Mouse (Mus musculus) kidney, adult 2 months (tissue): ENCODE measurements around the gene Hand2.

Source experiments
- CTCF ChIP-seq: fragments of 200-500 bp; conservative IDR thresholded peaks from 2 replicates; pipeline ENCODE4 v1.5.1; 2011; ENCODE audit warnings: low read depth, mild to moderate bottlenecking, control low read depth, low read length, moderate library complexity, mixed read lengths; ENCODE audit not compliant: insufficient read depth, insufficient read length
- POLR2A ChIP-seq: fragments of 200-500 bp; IDR thresholded peaks from one replicate; pipeline ENCODE4 v1.6.1; 2011; ENCODE audit warnings: low read depth, low read length, control low read depth

DNA sequence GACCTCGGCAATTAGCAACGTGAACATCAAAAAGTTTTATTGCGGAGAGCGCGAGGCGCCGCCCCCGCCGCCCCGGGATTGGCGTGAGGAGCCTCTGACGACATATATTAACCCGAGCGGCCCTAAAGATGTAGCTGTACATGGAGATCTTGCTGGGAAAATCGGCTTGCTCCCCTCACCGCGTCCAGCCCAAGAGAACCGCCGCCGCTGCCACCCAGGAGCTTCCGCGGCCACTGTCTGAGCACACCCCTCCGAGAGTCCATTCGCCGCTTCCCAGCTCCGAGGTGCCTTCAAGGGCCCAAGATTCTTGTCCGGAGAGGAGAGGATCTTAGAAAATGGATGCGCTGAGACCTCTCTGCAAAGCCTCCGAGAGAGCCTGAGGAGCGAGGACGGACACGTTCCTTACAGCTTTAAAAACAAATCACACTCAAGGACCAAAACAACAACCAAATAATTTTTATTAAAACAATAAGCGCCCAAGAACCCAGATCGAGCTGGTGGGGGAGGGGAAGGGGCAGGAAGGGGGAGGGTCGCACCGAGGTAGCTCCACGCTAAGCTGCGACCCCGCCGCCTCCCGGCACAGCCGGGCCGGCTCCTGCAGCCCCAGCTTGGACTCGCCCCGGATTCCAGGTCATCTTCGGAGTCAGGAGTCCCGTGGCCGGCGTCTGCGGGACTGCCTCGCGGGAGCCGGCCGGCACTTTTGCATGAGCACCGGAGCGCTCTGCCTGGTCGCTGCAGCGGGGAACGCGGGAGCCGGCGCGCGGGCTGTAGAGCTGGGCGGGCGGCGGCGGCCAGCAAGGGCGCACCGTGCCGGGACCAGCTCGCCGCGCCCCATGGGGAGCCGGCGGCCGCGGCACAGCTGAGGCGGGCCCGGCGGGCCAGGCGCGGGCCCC, at the start of gene Hand2:
- TF ChIP-seq CTCF = no peak
- TF ChIP-seq POLR2A = no peak
